Mouse (Mus musculus) ES-E14 (cell line): ENCODE results near the gene Fcamr. TPM values are rescaled to one million over a fixed set of nuclear protein-coding genes. Genes with fewer than 3 reads are reported as not detected.

Source experiments
- DNase-seq: peaks from one replicate; pipeline ENCODE4 v3.0.0-alpha.2; 2013; ENCODE audit warnings: low read depth, low spot score
- H3K27ac ChIP-seq: 2 replicates; pipeline ENCODE4 v1.5.1; 2012; ENCODE audit warnings: low read depth, mild to moderate bottlenecking, low read length, moderate library complexity, mixed read lengths; ENCODE audit not compliant: poor library complexity, insufficient read depth, severe bottlenecking
- H3K36me3 ChIP-seq: 2 replicates; pipeline ENCODE4 v1.6.1; 2012; ENCODE audit warnings: mild to moderate bottlenecking, low read length, moderate library complexity, mixed read lengths; ENCODE audit not compliant: control insufficient read depth, poor library complexity, insufficient read depth, severe bottlenecking
- H3K4me1 ChIP-seq, 2 experiments: fragments of 150-350 bp in 1 of 2; sonication (generic) in 1 of 2; 2 replicates each; pipeline ENCODE4 v1.6.1; 2012; ENCODE audit warnings: low read length in 2 of 2, mild to moderate bottlenecking in 1 of 2, mixed read lengths in 1 of 2; ENCODE audit not compliant: control insufficient read depth in 2 of 2, insufficient read depth in 2 of 2, poor library complexity in 1 of 2
- H3K4me3 ChIP-seq, 2 experiments: fragments of 150-350 bp in 1 of 2; sonication (generic) in 1 of 2; 2 replicates each; pipeline ENCODE4 v1.5.1; 2012; ENCODE audit warnings: low read length in 2 of 2, low read depth in 1 of 2, mild to moderate bottlenecking in 1 of 2, mixed read lengths in 1 of 2; ENCODE audit not compliant: insufficient read depth in 1 of 2, poor library complexity in 1 of 2, severe bottlenecking in 1 of 2
- H3K9ac ChIP-seq: 2 replicates; pipeline ENCODE4 v1.6.1; 2012; ENCODE audit warnings: low read depth, mild to moderate bottlenecking, low read length, mixed read lengths; ENCODE audit not compliant: poor library complexity, insufficient read depth, severe bottlenecking
- H3K9me3 ChIP-seq: fragments of 150-350 bp; sonication (generic); 2 replicates; pipeline ENCODE4 v1.6.1; 2012; ENCODE audit warnings: low read depth, mild to moderate bottlenecking, low read length; ENCODE audit not compliant: control insufficient read depth, insufficient read depth
- CHD2 ChIP-seq: IDR thresholded peaks from 2 replicates; pipeline ENCODE4 v1.6.1; 2014; ENCODE audit warnings: mild to moderate bottlenecking, low read depth, low read length, inconsistent platforms
- HCFC1 ChIP-seq: IDR thresholded peaks from 2 replicates; pipeline ENCODE4 v1.6.1; 2012; ENCODE audit warnings: low read length, inconsistent platforms, borderline replicate concordance; ENCODE audit not compliant: insufficient read depth
- MAFK ChIP-seq: IDR thresholded peaks from 2 replicates; pipeline ENCODE4 v1.6.1; 2014; ENCODE audit warnings: mild to moderate bottlenecking, low read depth, low read length, inconsistent platforms; ENCODE audit not compliant: insufficient read depth
- ZC3H11A ChIP-seq: IDR thresholded peaks from 2 replicates; pipeline ENCODE4 v1.6.1; 2012; ENCODE audit warnings: low read depth, mild to moderate bottlenecking, inconsistent platforms, low read length, borderline replicate concordance
- ZNF384 ChIP-seq: IDR thresholded peaks from 2 replicates; pipeline ENCODE4 v1.6.1; 2012; ENCODE audit warnings: low read depth, low read length, inconsistent platforms
- in situ Hi-C, 2 experiments: fragments of 600-800 bp; cut with MboI; formaldehyde crosslinking; loops; one replicate each; pipeline ENCODE4 v1.15.1; 2025; ENCODE audit warnings: low sequenced_read_pairs in 2 of 2, inconsistent platforms in 1 of 2; ENCODE audit not compliant: unreplicated experiment in 2 of 2
- total RNA-seq: library from RNA; depleted of rRNA; stranded (reverse); fragments of 300-350 nt; gene quantifications from 2 replicates; pipeline ENCODE4 v1.2.3, GENCODE M21; 2012

The Fcamr gene
- total RNA-seq, 1 experiment: 0.09 TPM

DNA sequence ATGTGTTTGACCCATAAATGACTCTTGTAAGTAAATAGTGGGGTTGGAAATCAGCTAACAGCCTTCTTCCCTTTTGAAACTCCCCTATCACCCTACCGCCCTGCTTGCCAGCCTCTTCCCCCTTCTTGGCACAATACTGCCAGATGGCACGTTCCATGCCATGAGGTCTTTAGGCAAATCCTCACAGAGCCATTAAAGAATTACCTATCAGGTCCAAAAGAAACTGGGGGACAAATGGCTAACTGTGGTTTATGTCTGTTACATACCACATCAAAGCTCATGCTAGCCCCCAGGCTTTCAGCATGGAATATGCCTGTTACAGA is 20.4 kb downstream of the Fcamr start:
- no peak for DNase-seq
- Histone ChIP-seq H3K4me1 (no peaks in the 10 kb centered on the region), H3K9me3 (no peaks in the 10 kb centered on the region), H3K9ac (no peak overlapping the region), H3K27ac (no peak overlapping the region), H3K36me3 (no peaks in the 10 kb centered on the region), H3K4me3 (no peak overlapping the region)
- TF ChIP-seq ZC3H11A: no peak
- TF ChIP-seq HCFC1: no peak
- TF ChIP-seq CHD2: no peak
- TF ChIP-seq MAFK: no peak
- TF ChIP-seq ZNF384: no peak
- in situ Hi-C loops: no loop called here

DNA sequence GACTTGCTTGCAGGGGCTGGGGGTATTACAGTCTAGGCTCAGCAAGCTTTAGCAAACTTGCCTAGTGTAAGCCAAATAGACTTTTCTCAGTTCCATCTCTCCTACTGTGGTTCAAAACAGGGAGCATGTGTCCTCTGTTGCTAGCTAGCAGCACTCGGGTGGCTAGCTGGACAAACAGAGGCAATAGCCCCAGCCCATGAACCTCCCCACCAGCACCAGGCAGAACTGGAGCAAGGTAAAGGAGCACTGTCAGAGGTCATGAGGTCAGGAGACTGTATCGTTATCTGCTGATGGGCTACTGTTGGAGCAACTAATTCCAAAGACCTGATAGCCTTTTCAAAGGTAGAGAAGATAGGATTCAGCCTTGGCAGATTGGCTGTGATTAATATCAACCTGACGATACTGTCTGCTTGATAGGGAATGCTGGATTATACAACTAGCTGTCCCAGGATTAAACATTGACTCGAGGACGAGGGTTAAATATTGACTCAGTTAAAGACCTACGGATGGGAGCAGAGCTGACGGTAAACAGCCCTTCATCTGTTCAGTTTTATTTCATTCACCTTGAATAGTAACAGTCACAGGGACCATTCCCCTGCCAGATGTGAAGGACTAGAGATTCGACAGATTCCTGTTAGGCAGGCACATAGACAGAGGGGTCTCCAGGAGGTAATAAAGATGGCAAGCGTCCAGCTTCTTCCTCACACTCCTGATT is 21.4 kb downstream of the Fcamr start:
- Histone ChIP-seq H3K4me3 (no peak overlapping the region), H3K36me3 (no peaks in the 10 kb centered on the region), H3K9ac (no peak overlapping the region), H3K9me3 (no peaks in the 10 kb centered on the region), H3K4me1 (no peaks in the 10 kb centered on the region), H3K27ac (no peak overlapping the region)
- in situ Hi-C loops: no loop called here
- DNase-seq: no peak
- no peak for TF ChIP-seq CHD2
- no peak for TF ChIP-seq ZC3H11A
- no peak for TF ChIP-seq MAFK
- TF ChIP-seq HCFC1: no peak
- no peak for TF ChIP-seq ZNF384

DNA sequence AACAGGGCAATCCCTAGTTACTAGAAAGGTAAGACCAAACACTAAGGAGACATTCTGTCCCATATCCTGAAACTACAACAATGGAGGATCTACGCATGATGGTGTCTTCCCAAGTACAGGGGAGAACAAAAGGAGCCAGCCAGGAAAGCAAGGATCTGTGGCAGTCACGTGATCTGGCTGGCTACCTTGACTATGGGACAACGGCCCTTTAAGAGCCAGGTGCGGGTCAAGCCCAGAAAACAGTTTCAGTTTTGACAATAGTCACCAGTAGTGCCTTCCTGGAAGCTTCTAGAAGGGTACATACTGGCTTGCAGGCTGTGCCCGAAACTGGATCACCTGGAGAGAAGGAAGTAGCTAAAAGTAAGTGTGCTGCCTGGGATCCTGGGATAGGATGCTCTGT is 25.7 kb downstream of the Fcamr start, which contains the start of gene Pigr:
Gene Pigr (plus strand): TSS at position 237 of the 400 bp plus-strand sequence.
- Histone ChIP-seq H3K4me3 (no peak within 1 kb of the TSS), H3K9ac (no peak within 1 kb of the TSS), H3K9me3 (no peaks in the 10 kb centered on the region), H3K36me3 (no peaks in the 10 kb centered on the region), H3K4me1 (no peaks in the 10 kb centered on the region), H3K27ac (no peak within 1 kb of the TSS)
- DNase-seq: no peak
- TF ChIP-seq ZNF384: no peak
- TF ChIP-seq HCFC1: no peak
- TF ChIP-seq CHD2: no peak
- TF ChIP-seq ZC3H11A: no peak
- no peak for TF ChIP-seq MAFK
- in situ Hi-C loops: no loop called here

DNA sequence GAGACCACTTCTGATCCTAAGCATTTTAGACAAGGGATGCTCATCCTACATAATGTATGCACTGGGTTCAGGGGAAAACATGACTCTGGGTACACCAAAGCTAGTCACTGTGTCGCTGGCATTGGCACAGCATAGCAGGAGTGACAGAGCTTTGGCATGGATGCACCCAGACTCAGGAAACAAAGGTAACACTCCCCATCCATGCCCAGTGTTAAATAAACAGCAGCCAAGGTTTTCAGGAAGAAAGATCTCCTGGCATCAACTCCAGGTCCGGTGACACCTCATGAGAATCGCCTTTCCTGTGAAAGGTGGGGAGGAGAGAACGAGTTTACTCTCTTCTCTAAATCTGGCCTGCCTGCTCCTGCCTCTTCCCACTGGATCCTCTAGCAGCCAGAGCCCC is 28.0 kb downstream of the Fcamr start:
- in situ Hi-C loops: no loop called here
- H3K4me3 ChIP-seq: no peak overlapping the region
- H3K27ac ChIP-seq: no peak overlapping the region
- TF ChIP-seq MAFK: no peak
- no peak overlapping the region for H3K9ac ChIP-seq
- no peaks in the 10 kb centered on the region for H3K4me1 ChIP-seq
- no peaks in the 10 kb centered on the region for H3K9me3 ChIP-seq
- H3K36me3 ChIP-seq: no peaks in the 10 kb centered on the region
- no peak for DNase-seq
